Mouse (Mus musculus): ENCODE data around the gene Pnpla2.

Pnpla2 gene

DNA sequence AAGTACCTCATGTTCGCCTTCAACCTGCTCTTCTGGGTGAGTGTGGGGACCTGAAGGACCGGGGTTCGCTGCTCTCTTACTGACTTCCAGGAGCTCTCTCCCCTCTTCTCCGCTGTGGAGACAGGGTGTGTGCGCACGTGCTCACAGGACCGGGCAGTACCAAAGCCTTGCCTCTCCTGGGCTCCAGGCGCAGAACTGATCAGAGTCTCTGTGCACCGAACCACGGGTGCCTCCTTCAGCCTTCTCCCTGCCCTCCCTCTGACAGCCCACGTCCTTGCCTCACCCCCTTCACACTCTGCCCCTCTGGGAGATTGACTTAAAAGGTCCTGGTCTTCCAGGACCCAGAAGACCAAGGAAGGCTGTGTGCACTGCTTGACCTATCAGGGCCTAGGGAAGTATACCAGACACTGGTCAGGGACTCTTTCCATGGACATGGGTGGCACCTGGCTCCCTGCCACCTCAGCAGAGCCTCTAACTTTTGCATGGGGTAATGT lies 27.6 kb downstream of the Pnpla2 start:
- no peak for DNase-seq (ENCODE audit: low spot score in 2 of 2)

DNA sequence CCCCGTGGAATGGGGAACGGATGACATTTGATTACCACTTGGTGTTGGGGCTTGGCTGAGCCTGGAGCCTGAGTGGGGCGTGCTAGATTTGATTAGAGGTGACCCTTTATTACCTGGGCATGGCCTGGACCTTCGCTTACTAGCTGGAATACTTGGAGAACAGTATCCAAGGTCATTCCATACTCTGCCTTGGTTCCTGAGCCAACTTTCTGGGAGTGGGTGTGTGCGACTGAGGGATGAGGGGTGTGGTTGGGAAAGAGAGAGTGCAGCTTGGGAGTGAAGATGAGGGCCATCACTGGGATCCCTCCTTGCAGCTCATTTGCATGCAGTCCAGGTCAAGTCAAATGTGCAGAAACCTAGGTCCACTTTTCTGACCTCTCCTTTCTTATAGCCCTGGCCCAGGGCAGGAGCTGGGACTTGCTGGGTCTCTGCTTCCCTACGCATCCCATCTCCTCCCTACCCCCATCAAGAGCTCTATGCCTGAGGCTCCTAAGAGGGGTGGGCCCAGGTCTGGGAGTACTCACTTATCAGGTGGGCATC lies 28.2 kb downstream of the Pnpla2 start:
- DNase-seq (ENCODE audit: low spot score in 2 of 2): no peak

DNA sequence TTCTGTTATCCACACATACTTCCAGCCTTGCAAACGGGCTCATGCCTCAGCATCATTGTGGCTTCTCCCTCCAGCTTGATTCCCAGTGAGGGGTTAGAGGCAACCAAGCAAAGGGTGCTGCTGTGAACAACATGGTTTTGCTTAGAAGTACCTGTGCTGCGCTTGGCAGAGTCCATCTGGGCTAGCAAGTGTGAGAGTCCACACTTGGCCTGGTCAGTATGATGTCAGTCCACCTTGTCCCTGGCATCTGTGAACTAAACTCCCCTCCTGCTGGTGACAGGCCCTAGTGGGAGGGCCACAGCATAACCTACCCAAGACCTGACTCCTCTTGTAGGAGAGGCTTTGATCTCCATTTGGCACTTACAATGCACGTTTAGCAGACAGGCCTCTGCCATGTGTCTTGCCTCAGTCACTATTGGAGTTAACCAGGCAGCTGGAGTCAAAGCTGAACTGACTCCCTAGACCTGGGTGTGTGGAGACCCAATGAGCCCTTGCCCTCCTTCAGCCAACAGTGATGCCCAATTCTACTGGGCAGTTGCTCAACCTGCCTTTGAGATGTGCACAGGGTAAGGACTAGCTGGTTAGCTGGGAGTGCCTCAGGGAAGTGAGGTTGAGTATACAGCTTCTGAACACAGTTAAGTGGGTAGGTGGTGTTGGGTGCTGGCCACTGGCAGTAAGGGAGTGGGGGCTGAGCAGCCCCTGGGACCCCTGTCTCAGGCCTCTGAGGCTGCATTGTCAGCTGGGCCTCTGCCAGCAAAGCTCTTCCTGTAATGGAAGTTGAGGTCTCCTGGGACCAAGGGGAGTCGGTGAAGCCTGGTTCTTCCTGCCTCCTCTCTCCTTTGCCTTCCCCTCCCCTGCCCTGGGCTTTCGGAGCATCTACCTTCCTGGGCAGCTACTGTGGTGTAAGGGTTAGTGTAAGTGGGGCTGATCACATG lies 29.5 kb downstream of the Pnpla2 start:
- DNase-seq (ENCODE audit: low spot score in 2 of 2): no peak

DNA sequence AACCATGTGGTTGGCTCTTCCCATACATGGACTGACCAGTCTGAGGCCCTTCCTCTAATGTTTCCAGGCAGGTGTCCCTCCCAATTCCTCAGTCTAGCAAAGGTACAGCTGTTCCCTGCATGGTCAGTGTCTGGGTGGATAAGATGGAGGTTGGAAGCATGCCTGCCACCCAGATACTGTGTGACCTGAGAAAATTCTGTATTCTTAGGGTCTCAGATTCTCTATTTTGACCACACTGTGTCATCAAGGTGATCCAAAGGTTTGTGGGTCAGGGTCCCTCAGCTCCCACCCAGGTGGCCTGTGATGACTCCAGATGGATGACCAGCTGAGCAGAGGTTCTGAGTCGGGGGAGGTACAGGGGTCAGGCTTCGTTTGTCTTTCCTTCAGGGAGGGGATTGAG lies 30.2 kb downstream of the Pnpla2 start:
- DNase-seq (ENCODE audit: low spot score in 2 of 2): no peak

DNA sequence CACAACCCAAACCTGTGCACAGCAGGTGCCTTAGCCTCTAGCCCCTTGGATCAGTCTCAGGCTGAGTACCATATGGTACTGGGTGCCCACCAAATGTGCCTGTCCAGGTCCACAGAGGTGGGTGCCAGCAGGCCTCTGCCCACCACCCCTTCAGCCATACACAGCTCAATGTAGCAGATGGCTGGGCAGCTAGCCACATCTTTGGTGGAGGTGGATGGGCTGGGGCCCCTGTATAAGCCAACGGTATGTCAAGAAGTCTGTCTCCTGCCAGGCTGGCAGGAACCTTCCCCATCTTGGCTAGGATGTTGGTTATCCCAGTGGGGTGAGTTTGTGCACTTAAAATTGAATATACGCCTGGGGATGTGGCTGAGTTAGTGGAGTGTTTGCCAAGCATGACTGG lies 30.6 kb downstream of the Pnpla2 start:
- no peak for DNase-seq (ENCODE audit: low spot score in 2 of 2)

- DNase-seq (ENCODE audit: low spot score in 2 of 2): no peak
Observed at GRCm38 (mm10) chr7:141486239-141486638, 31.2 kb downstream of the Pnpla2 start.

GRCm38 (mm10) chr7:141487141-141487540 lies 32.1 kb downstream of the Pnpla2 start:
- DNase-seq (ENCODE audit: low spot score in 2 of 2): no peak

GRCm38 (mm10) chr7:141491151-141491550 lies 36.2 kb downstream of the Pnpla2 start:
- no peak for DNase-seq (ENCODE audit: low spot score in 2 of 2)

GRCm38 (mm10) chr7:141492738-141493137 lies 37.7 kb downstream of the Pnpla2 start:
- DNase-seq (ENCODE audit: low spot score in 2 of 2): no peak

DNA sequence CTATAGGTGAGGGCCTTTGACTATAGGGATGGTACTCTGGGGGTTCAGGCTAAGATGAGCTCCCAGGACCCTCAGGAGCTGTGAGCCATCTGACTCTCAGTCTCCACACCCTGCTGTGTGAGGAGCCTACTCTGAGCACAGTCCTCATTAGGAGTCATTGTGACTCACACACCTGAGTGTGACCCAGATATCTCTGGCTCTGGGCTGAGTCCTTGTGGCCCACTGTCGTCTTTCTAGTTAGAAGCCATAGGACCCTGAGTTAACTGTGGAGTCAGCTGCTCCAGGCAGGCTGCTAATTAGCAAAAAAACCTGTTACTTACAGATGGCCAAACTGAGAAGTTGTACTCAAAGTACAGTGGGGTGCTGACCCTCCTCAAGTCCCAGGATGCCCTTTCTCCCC lies 38.7 kb downstream of the Pnpla2 start:
- DNase-seq (ENCODE audit: low spot score in 2 of 2): no peak

- no peak for DNase-seq (ENCODE audit: low spot score in 2 of 2)
Observed at GRCm38 (mm10) chr7:141495379-141495778, 40.4 kb downstream of the Pnpla2 start.

GRCm38 (mm10) chr7:141495940-141496339 lies 40.9 kb downstream of the Pnpla2 start:
- no peak for DNase-seq (ENCODE audit: low spot score in 2 of 2)

GRCm38 (mm10) chr7:141497600-141497999 lies 42.6 kb downstream of the Pnpla2 start:
- DNase-seq (ENCODE audit: low spot score in 2 of 2): no peak

- no peak for DNase-seq (ENCODE audit: low spot score in 2 of 2)
Observed at GRCm38 (mm10) chr7:141501820-141502555, 47.0 kb downstream of the Pnpla2 start.

DNA sequence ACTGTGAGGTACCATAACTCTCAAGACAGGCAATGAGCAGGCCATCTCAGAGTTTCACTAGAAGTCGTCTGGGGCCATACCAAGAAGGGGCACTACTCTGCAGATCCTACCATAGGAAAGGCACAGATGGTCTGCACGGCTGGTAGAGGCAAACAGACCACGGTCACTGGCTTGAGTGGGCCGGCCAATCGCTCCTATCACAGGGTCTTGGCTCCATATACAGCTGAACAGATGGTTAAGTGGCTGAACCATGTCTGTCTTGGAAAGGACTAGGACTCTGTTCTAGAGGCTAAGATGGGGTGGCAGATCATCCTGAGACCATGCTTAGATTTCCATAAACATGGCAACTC lies 47.5 kb downstream of the Pnpla2 start:
- no peak for DNase-seq (ENCODE audit: low spot score in 2 of 2)

- no peak for DNase-seq (ENCODE audit: low spot score in 2 of 2)
Observed at GRCm38 (mm10) chr7:141506278-141506677, 51.3 kb downstream of the Pnpla2 start.

DNA sequence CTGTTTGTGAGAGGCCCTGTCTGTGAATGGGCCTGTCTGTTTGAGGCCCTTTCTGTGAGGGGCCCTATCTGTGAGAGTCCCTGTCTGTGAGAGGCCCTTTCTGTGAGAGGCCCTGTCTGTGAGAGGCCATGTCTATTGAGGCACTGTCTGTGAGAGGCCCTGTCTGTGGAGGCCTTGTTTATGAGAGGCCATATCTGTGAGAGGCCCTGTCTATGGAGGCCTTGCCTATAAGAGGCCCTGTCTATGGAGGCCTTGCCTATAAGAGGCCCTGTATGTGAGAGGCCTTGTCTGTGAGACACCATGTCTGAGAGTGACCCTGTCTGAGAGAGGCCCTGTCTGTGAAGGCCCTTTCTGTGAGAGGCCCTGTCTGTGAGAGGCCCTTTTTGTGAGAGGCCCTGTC lies 53.2 kb downstream of the Pnpla2 start:
- no peak for DNase-seq (ENCODE audit: low spot score in 2 of 2)

- DNase-seq (ENCODE audit: low spot score in 2 of 2): no peak
Observed at GRCm38 (mm10) chr7:141510196-141510595, 55.2 kb downstream of the Pnpla2 start.
